Mouse (Mus musculus): ENCODE data around the gene Spout1.

DNA sequence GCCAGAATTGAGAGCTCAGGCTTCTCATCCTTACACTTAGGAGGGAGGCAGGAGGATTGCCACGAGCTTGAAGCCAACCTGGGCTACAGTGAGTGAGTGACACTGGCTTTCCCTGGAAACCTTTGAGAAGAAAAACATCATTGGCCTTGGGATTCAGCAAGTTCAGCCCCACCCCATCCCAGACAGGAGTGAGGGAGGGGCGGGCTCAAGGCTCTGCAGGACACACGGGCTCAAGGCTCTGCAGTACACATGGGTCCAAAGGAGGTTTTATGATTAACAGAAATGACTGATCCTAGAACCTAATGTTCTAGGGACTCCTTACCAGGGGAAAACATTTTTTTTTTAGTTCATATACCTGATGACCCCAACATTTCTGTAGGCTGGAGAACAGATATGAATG, 5.5 kb upstream of the Spout1 start:
- TF ChIP-seq POLR2A (IDR thresholded peaks at IDR 0.05; ENCODE audit: borderline replicate concordance, extremely low read depth, low read depth, low read length) (no peak), CTCF (IDR thresholded peaks at IDR 0.05; ENCODE audit: insufficient read depth, low read length) (no peak)

Data from lung, adult 2 months (tissue).